Mouse (Mus musculus) embryonic facial prominence, embryonic 14.5 days (tissue): ENCODE data around the gene Man1b1. TPM values are rescaled to one million over a fixed set of nuclear protein-coding genes. Genes with fewer than 3 reads are reported as not detected.

ENCODE experiments used
- ATAC-seq: fragments of 200-750 bp; cut with Nextera tagmentation; 2 replicates; pipeline ENCODE4 v1.8.0; 2017; ENCODE audit warnings: low read depth, moderate number of reproducible peaks, moderate TSS enrichment
- DNase-seq: peaks from one replicate; pipeline ENCODE4 v3.0.0-alpha.2; 2015; ENCODE audit warnings: low spot score
- H3K27ac ChIP-seq: fragments of 300-500 bp; sonication (generic); replicated peaks from 2 replicates; pipeline ENCODE4 v1.5.1; 2014; ENCODE audit warnings: low read depth, mild to moderate bottlenecking, low read length, moderate library complexity
- H3K27me3 ChIP-seq: fragments of 300-500 bp; sonication (generic); replicated peaks from 2 replicates; pipeline ENCODE4 v1.6.1; 2014; ENCODE audit warnings: low read length; ENCODE audit not compliant: control insufficient read depth, insufficient read depth
- H3K36me3 ChIP-seq: fragments of 300-500 bp; sonication (generic); 2 replicates; pipeline ENCODE4 v1.6.1; 2014; ENCODE audit warnings: low read length, mixed read lengths; ENCODE audit not compliant: control insufficient read depth, insufficient read depth
- H3K4me1 ChIP-seq: fragments of 300-500 bp; sonication (generic); 2 replicates; pipeline ENCODE4 v1.6.1; 2014; ENCODE audit warnings: antibody characterized with exemption, low read length; ENCODE audit not compliant: control insufficient read depth, insufficient read depth
- H3K4me2 ChIP-seq: fragments of 300-500 bp; sonication (generic); 2 replicates; pipeline ENCODE4 v1.6.1; 2014; ENCODE audit warnings: low read depth, mild to moderate bottlenecking, low read length, moderate library complexity, mixed read lengths
- H3K4me3 ChIP-seq: fragments of 300-500 bp; sonication (generic); 2 replicates; pipeline ENCODE4 v1.5.1; 2014; ENCODE audit warnings: low read depth, mild to moderate bottlenecking, low read length
- H3K9ac ChIP-seq: fragments of 300-500 bp; sonication (generic); 2 replicates; pipeline ENCODE4 v1.6.1; 2014; ENCODE audit warnings: low read depth, mild to moderate bottlenecking, low read length, moderate library complexity, mixed read lengths
- H3K9me3 ChIP-seq: fragments of 300-500 bp; sonication (generic); 2 replicates; pipeline ENCODE4 v1.6.1; 2016; ENCODE audit warnings: low read length; ENCODE audit not compliant: control insufficient read depth
- WGBS: fragments of 180-500 bp; shearing (Covaris S2); extraction: QIAGEN DNeasy Blood & Tissue Kit; methylation state at CpG from one replicate; pipeline ENCODE4 v1.1.7; 2014; 5-methylcytosine and 5-hydroxymethylcytosine counted together
- polyA plus RNA-seq: library from polyadenylated mRNA; unstranded; fragments of >200 nt; fragmentation: Nextera tagmentation; extraction: Ambion mirVana; gene quantifications from 2 replicates; pipeline ENCODE4 v1.2.1, GENCODE M21; 2014

Gene Man1b1
- polyA plus RNA-seq, 1 experiment from 2014 or later, result 75.0 TPM

GRCm38 (mm10) chr2:25303452-25303851 is 28.7 kb upstream of the Man1b1 start:
- H3K4me3 ChIP-seq, result no peak overlapping the region
- H3K4me2 ChIP-seq, result no peak overlapping the region
- no peak overlapping the region for H3K27ac ChIP-seq
- no peaks in the 10 kb centered on the region for H3K36me3 ChIP-seq
- WGBS, result 55% methylated on average over 3 of the region's 3 CpGs
- 0 out of 2 replicates have a peak, but pooled peaks cover 2% of the 10 kb centered on the region for H3K4me1 ChIP-seq
- H3K9ac ChIP-seq, result no peak overlapping the region
- peaks cover 31% of the 10 kb centered on the region for H3K27me3 ChIP-seq
- H3K9me3 ChIP-seq, result no peaks in the 10 kb centered on the region
- DNase-seq (no peak), ATAC-seq (no peak)

- H3K9ac ChIP-seq, result no peak overlapping the region
- no peak overlapping the region; the same call in 1 of the 2 replicates for H3K4me3 ChIP-seq
- 0 out of 2 replicates have a peak, but pooled peaks cover 2% of the 10 kb centered on the region for H3K4me1 ChIP-seq
- H3K27me3 ChIP-seq, result peaks cover 37% of the 10 kb centered on the region
- no peak overlapping the region for H3K27ac ChIP-seq
- 65% methylated on average over 7 of the region's 7 CpGs for WGBS
- ATAC-seq, result no peak
- no peaks in the 10 kb centered on the region for H3K36me3 ChIP-seq
- H3K9me3 ChIP-seq, result no peaks in the 10 kb centered on the region
- 0 out of 2 replicates have a peak overlapping the region, but pooled peaks have one; percentile 62 for H3K4me2 ChIP-seq
- no peak for DNase-seq
Measured at GRCm38 (mm10) chr2:25303931-25304656, 28.0 kb upstream of the Man1b1 start.

- ATAC-seq, result peak; percentile 75
- H3K27me3 ChIP-seq, result peaks cover 43% of the 10 kb centered on the region
- peak; percentile 58 for DNase-seq
Measured at GRCm38 (mm10) chr2:25304657-25305541, 27.2 kb upstream of the Man1b1 start.

GRCm38 (mm10) chr2:25305587-25306359 is 26.4 kb upstream of the Man1b1 start:
- DNase-seq (no peak), ATAC-seq (no peak)
- Histone ChIP-seq H3K4me2 (peak overlapping the region; percentile 62), H3K4me1 (0 out of 2 replicates have a peak, but pooled peaks cover 2% of the 10 kb centered on the region), H3K27me3 (peaks cover 51% of the 10 kb centered on the region), H3K9me3 (no peaks in the 10 kb centered on the region), H3K9ac (peak overlapping the region; percentile 56), H3K27ac (no peak overlapping the region), H3K36me3 (no peaks in the 10 kb centered on the region), H3K4me3 (peak overlapping the region; percentile 34)
- 48% methylated on average over 14 of the region's 14 CpGs for WGBS

More at GRCm38 (mm10) chr2:25304657-25305541, 27.2 kb upstream of the Man1b1 start:
- 2% methylated on average over 26 of the region's 45 CpGs for WGBS
- Histone ChIP-seq H3K4me3 (peak overlapping the region; percentile 34), H3K4me1 (0 out of 2 replicates have a peak, but pooled peaks cover 2% of the 10 kb centered on the region), H3K9ac (peak overlapping the region; percentile 56), H3K9me3 (no peaks in the 10 kb centered on the region), H3K36me3 (no peaks in the 10 kb centered on the region), H3K4me2 (peak overlapping the region; percentile 62), H3K27ac (no peak overlapping the region)

GRCm38 (mm10) chr2:25310180-25310579 is 22.0 kb upstream of the Man1b1 start:
- Histone ChIP-seq H3K9ac (no peak overlapping the region), H3K4me1 (no peaks in the 10 kb centered on the region), H3K4me3 (no peak overlapping the region), H3K36me3 (no peaks in the 10 kb centered on the region), H3K27me3 (peaks cover 85% of the 10 kb centered on the region), H3K27ac (no peak overlapping the region), H3K4me2 (no peak overlapping the region), H3K9me3 (no peaks in the 10 kb centered on the region)
- WGBS, result 50% methylated on average over 10 of the region's 10 CpGs
- DNase-seq (no peak), ATAC-seq (no peak)

- Histone ChIP-seq H3K4me2 (no peak overlapping the region), H3K36me3 (no peaks in the 10 kb centered on the region), H3K27me3 (peaks cover 81% of the 10 kb centered on the region), H3K9ac (no peak overlapping the region), H3K4me3 (no peak overlapping the region), H3K9me3 (no peaks in the 10 kb centered on the region), H3K27ac (no peak overlapping the region), H3K4me1 (no peaks in the 10 kb centered on the region)
- ATAC-seq, result no peak
- WGBS, result 3% methylated on average over 22 of the region's 22 CpGs
- DNase-seq, result no peak
Measured at GRCm38 (mm10) chr2:25310969-25311368, 21.2 kb upstream of the Man1b1 start.

- Histone ChIP-seq H3K36me3 (no peaks in the 10 kb centered on the region), H3K27me3 (peaks cover 77% of the 10 kb centered on the region), H3K27ac (no peak overlapping the region), H3K4me3 (no peak overlapping the region), H3K9me3 (no peaks in the 10 kb centered on the region), H3K9ac (no peak overlapping the region), H3K4me1 (no peaks in the 10 kb centered on the region), H3K4me2 (no peak overlapping the region)
- 3% methylated on average over 11 of the region's 11 CpGs for WGBS
- ATAC-seq (no peak), DNase-seq (no peak)
Measured at GRCm38 (mm10) chr2:25311491-25311891, 20.6 kb upstream of the Man1b1 start.
